Mouse (Mus musculus) bone marrow macrophage, adult 2 months (primary cell): ENCODE results near the gene Gucy2c.

Source experiments
- CTCF ChIP-seq: IDR thresholded peaks from 2 replicates; pipeline ENCODE4 v1.5.1; 2012; ENCODE audit warnings: low read depth, mild to moderate bottlenecking, low read length, moderate library complexity
- POLR2A ChIP-seq: IDR thresholded peaks from 2 replicates; pipeline ENCODE4 v1.6.1; 2012; ENCODE audit warnings: mild to moderate bottlenecking, low read depth, low read length, borderline replicate concordance

GRCm38 (mm10) chr6:136685433-136685832 lies 96.1 kb downstream of the Gucy2c start:
- TF ChIP-seq CTCF (no peak), POLR2A (no peak)
